Comparison of ENCODE assay signal across 11 mouse cellular contexts in genomic region chr8:84657680-84658079, GRCm38 (mm10). TPM values are rescaled to one million over a fixed set of nuclear protein-coding genes. Genes with fewer than 3 reads are reported as not detected.
A peak's percentile ranks its signal among the peaks of the same experiment; 100 is the strongest.
DNase-seq lines count a peak whose midpoint lies in the region; ATAC-seq and TF ChIP-seq lines count a peak whose summit lies in the region.
"Had no signal": no experiment of that assay in that cellular context is flagged by ENCODE, and none has a peak within 500 bp of the region (broad histone marks: within the 10 kb centered on the region; RNA-seq: fewer than 3 reads in every experiment).

No protein-coding gene starts in this region.

- intact Hi-C loops in heart, postnatal 36 days (cut with DNase I): no loop called here

- no peaks in the 10 kb centered on the region for H3K36me3 ChIP-seq in heart, embryonic 10.5 days
- peaks cover 28% of the 10 kb centered on the region for H3K36me3 ChIP-seq in ES-Bruce4 (ENCODE audit: control insufficient read depth, insufficient read depth, low read length, poor library complexity, severe bottlenecking)
- no peaks in the 10 kb centered on the region for H3K36me3 ChIP-seq in intestine, postnatal 0 days (ENCODE audit: control insufficient read depth, insufficient read depth)
- no peaks in the 10 kb centered on the region for H3K36me3 ChIP-seq in liver, embryonic 13.5 days

- ATAC-seq in intestine, postnatal 0 days: no peak
- ATAC-seq in liver, embryonic 13.5 days (ENCODE audit: low read depth): no peak

- 40% methylated on average over 4 of the region's 4 CpGs for WGBS in heart, embryonic 10.5 days
- WGBS in intestine, postnatal 0 days: 27% methylated on average over 4 of the region's 4 CpGs
- WGBS in liver, embryonic 13.5 days (ENCODE audit: insufficient replicate concordance): 61% methylated on average over 4 of the region's 4 CpGs

- no peaks in the 10 kb centered on the region for H3K27me3 ChIP-seq in heart, embryonic 10.5 days (ENCODE audit: insufficient read depth, poor library complexity, severe bottlenecking)
- H3K27me3 ChIP-seq in ES-Bruce4 (ENCODE audit: control insufficient read depth, insufficient read depth, low read length, poor library complexity, severe bottlenecking): no peaks in the 10 kb centered on the region
- H3K27me3 ChIP-seq in intestine, postnatal 0 days (replicated peaks; ENCODE audit: control insufficient read depth, insufficient read depth, low read length): no peaks in the 10 kb centered on the region
- H3K27me3 ChIP-seq in liver, embryonic 13.5 days: peaks cover 10% of the 10 kb centered on the region; the same call in 1 of the 2 replicates

- H3K4me3 ChIP-seq in heart, embryonic 10.5 days: peak overlapping the region; percentile 65; the same call in 1 of the 2 replicates
- no peak overlapping the region for H3K4me3 ChIP-seq in ES-Bruce4 (ENCODE audit: low read depth, low read length)
- H3K4me3 ChIP-seq in intestine, postnatal 0 days (ENCODE audit: low read depth, low read length): no peak overlapping the region
- H3K4me3 ChIP-seq in liver, embryonic 13.5 days (replicated peaks): no peak overlapping the region

- H3K4me1 ChIP-seq in heart, embryonic 10.5 days: peaks cover 61% of the 10 kb centered on the region
- H3K4me1 ChIP-seq in ES-Bruce4 (ENCODE audit: control insufficient read depth, insufficient read depth, low read length): no peaks in the 10 kb centered on the region
- peaks cover 4% of the 10 kb centered on the region; the same call in 1 of the 2 replicates for H3K4me1 ChIP-seq in intestine, postnatal 0 days (replicated peaks; ENCODE audit: control insufficient read depth, insufficient read depth, low read length)
- H3K4me1 ChIP-seq in liver, embryonic 13.5 days (replicated peaks): peaks cover 89% of the 10 kb centered on the region

- H3K27ac ChIP-seq in heart, embryonic 10.5 days: peak overlapping the region; percentile 95
- H3K27ac ChIP-seq in ES-Bruce4 (ENCODE audit: insufficient read depth, low read length): peak overlapping the region; percentile 97
- H3K27ac ChIP-seq in intestine, postnatal 0 days (ENCODE audit: low read depth, low read length): peak overlapping the region; percentile 95
- peak overlapping the region; percentile 77 for H3K27ac ChIP-seq in liver, embryonic 13.5 days

- H3K9ac ChIP-seq in ES-Bruce4 (ENCODE audit: low read depth, poor library complexity, severe bottlenecking): peak overlapping the region; percentile 98
- no peak overlapping the region for H3K9ac ChIP-seq in intestine, postnatal 0 days (ENCODE audit: low read depth, low read length)
- 0 out of 2 replicates have a peak overlapping the region, but pooled peaks have one; percentile 69 for H3K9ac ChIP-seq in liver, embryonic 13.5 days

- no peaks in the 10 kb centered on the region for H3K9me3 ChIP-seq in heart, embryonic 10.5 days
- H3K9me3 ChIP-seq in ES-Bruce4 (replicated peaks; ENCODE audit: control insufficient read depth, insufficient read depth, low read length, poor library complexity, severe bottlenecking): no peaks in the 10 kb centered on the region
- no peaks in the 10 kb centered on the region for H3K9me3 ChIP-seq in intestine, postnatal 0 days (ENCODE audit: control insufficient read depth)
- no peaks in the 10 kb centered on the region for H3K9me3 ChIP-seq in liver, embryonic 13.5 days (replicated peaks)

- TF ChIP-seq EP300 in ES-Bruce4 (IDR thresholded peaks at IDR 0.05; ENCODE audit: insufficient read depth, low read depth, low read length): no peak

- TF ChIP-seq POLR2A in ES-Bruce4 (IDR thresholded peaks at IDR 0.05; ENCODE audit: insufficient read depth, low read length): no peak

- DNase-seq in heart, embryonic 10.5 days (ENCODE audit: low spot score): no peak
- DNase-seq in heart, postnatal 36 days: no peak
- no peak for DNase-seq in liver, embryonic 13.5 days
- no peak for DNase-seq in adrenal gland, adult 2 months
- DNase-seq in testis, postnatal 10 days (ENCODE audit: low spot score): no peak
- no peak for DNase-seq in spleen, postnatal 4 days (ENCODE audit: low spot score in 2 of 2)
- DNase-seq: adrenal gland, postnatal 10 days; B cell, adult 2 months; gastrocnemius, postnatal 25 days had no signal

- no peak for TF ChIP-seq CTCF in ES-Bruce4 (IDR thresholded peaks at IDR 0.05; ENCODE audit: low read depth, low read length)
- no peak for TF ChIP-seq CTCF in intestine, postnatal 0 days (IDR thresholded peaks at IDR 0.05; ENCODE audit: low read depth)

- H3K4me2 ChIP-seq in intestine, postnatal 0 days (replicated peaks; ENCODE audit: low read depth): peak overlapping the region; percentile 11; the same call in 1 of the 2 replicates
- peak overlapping the region; percentile 81 for H3K4me2 ChIP-seq in liver, embryonic 13.5 days

RNA-seq across cellular contexts. Expression of gene Ier2, which starts 5.0 kb away (rescaled TPM):
- 71.6 and 103 TPM in 2 replicates for polyA plus RNA-seq in heart, embryonic 10.5 days (2016; fragmentation: Nextera tagmentation; extraction: Ambion mirVana)
- 10 to 100 TPM; 12.6 to 16.5 TPM for total RNA-seq in heart, postnatal 36 days (2021)
- polyA plus RNA-seq in ES-Bruce4 (2011; ENCODE audit: insufficient read depth, insufficient read length, low read depth, missing spikeins): 42.8 and 44.8 TPM in 2 replicates
- polyA plus RNA-seq in intestine, postnatal 0 days (2015; fragmentation: Nextera tagmentation; extraction: Ambion mirVana): 77.3 and 79.4 TPM in 2 replicates
- 20.5 and 24.1 TPM in 2 replicates for polyA plus RNA-seq in liver, embryonic 13.5 days (2015; fragmentation: Nextera tagmentation; extraction: Ambion mirVana)
- total RNA-seq in adrenal gland, adult 2 months (2021): 10 to 100 TPM; 24.9 to 34.8 TPM
- 13.7 and 27.0 TPM in 2 replicates for polyA plus RNA-seq in adrenal gland, adult 2 months (2012; rRNA removed)

RNA-seq across cellular contexts. Expression of gene Trmt1, which starts 28.4 kb away (rescaled TPM):
- 59.8 and 64.6 TPM in 2 replicates for polyA plus RNA-seq in heart, embryonic 10.5 days (2016; fragmentation: Nextera tagmentation; extraction: Ambion mirVana)
- 10 to 100 TPM; 36.1 to 39.2 TPM for total RNA-seq in heart, postnatal 36 days (2021)
- 77.6 and 79.8 TPM in 2 replicates for polyA plus RNA-seq in ES-Bruce4 (2011; ENCODE audit: insufficient read depth, insufficient read length, low read depth, missing spikeins)
- 22.3 and 23.7 TPM in 2 replicates for polyA plus RNA-seq in intestine, postnatal 0 days (2015; fragmentation: Nextera tagmentation; extraction: Ambion mirVana)
- polyA plus RNA-seq in liver, embryonic 13.5 days (2015; fragmentation: Nextera tagmentation; extraction: Ambion mirVana): 45.9 and 46.8 TPM in 2 replicates
- 10 to 100 TPM; 57.0 to 68.5 TPM for total RNA-seq in adrenal gland, adult 2 months (2021)
- polyA plus RNA-seq in adrenal gland, adult 2 months (2012; rRNA removed): 150 and 160 TPM in 2 replicates

RNA-seq across cellular contexts. Expression of gene Nacc1, which starts 30.0 kb away (rescaled TPM):
- 22.2 and 25.0 TPM in 2 replicates for polyA plus RNA-seq in heart, embryonic 10.5 days (2016; fragmentation: Nextera tagmentation; extraction: Ambion mirVana)
- 10 to 100 TPM; 27.3 to 30.1 TPM for total RNA-seq in heart, postnatal 36 days (2021)
- 89.7 and 97.9 TPM in 2 replicates for polyA plus RNA-seq in ES-Bruce4 (2011; ENCODE audit: insufficient read depth, insufficient read length, low read depth, missing spikeins)
- 9.3 and 9.8 TPM in 2 replicates for polyA plus RNA-seq in intestine, postnatal 0 days (2015; fragmentation: Nextera tagmentation; extraction: Ambion mirVana)
- polyA plus RNA-seq in liver, embryonic 13.5 days (2015; fragmentation: Nextera tagmentation; extraction: Ambion mirVana): 6.9 and 7.6 TPM in 2 replicates
- total RNA-seq in adrenal gland, adult 2 months (2021): 10 to 100 TPM; 78.4 to 80.7 TPM
- polyA plus RNA-seq in adrenal gland, adult 2 months (2012; rRNA removed): 98.7 and 120 TPM in 2 replicates

RNA-seq across cellular contexts. Expression of gene Lyl1, which starts 43.6 kb away (rescaled TPM):
- polyA plus RNA-seq in heart, embryonic 10.5 days (2016; fragmentation: Nextera tagmentation; extraction: Ambion mirVana): 18.5 and 19.3 TPM in 2 replicates
- total RNA-seq in heart, postnatal 36 days (2021): 1 to 10 TPM; 5.4 to 5.7 TPM
- polyA plus RNA-seq in ES-Bruce4 (2011; ENCODE audit: insufficient read depth, insufficient read length, low read depth, missing spikeins): not detected in 2 replicates
- 3.5 and 3.9 TPM in 2 replicates for polyA plus RNA-seq in intestine, postnatal 0 days (2015; fragmentation: Nextera tagmentation; extraction: Ambion mirVana)
- polyA plus RNA-seq in liver, embryonic 13.5 days (2015; fragmentation: Nextera tagmentation; extraction: Ambion mirVana): 61.2 and 61.3 TPM in 2 replicates
- 1 to 10 TPM; 2.7 to 4.4 TPM for total RNA-seq in adrenal gland, adult 2 months (2021)
- 8.2 and 10.9 TPM in 2 replicates for polyA plus RNA-seq in adrenal gland, adult 2 months (2012; rRNA removed)
